Comparison of ENCODE assay signal across 7 mouse cellular contexts in genomic region chr2:122380768-122381311, GRCm38 (mm10). TPM values are rescaled to one million over a fixed set of nuclear protein-coding genes. Genes with fewer than 3 reads are reported as not detected.
A peak's percentile ranks its signal among the peaks of the same experiment; 100 is the strongest.
DNase-seq lines count a peak whose midpoint lies in the region; ATAC-seq and TF ChIP-seq lines count a peak whose summit lies in the region.

No protein-coding gene starts in this region.

- H3K27ac ChIP-seq in embryonic facial prominence, embryonic 12.5 days = no peak overlapping the region
- no peak overlapping the region for H3K27ac ChIP-seq in heart, embryonic 14.5 days (replicated peaks in 1 of 2; ENCODE audit: control insufficient read depth in 1 of 2, insufficient read depth in 1 of 2, low read depth in 2 of 2, low read length in 2 of 2)
- no peak overlapping the region for H3K27ac ChIP-seq in kidney, postnatal 0 days
- H3K27ac ChIP-seq in lung, embryonic 16.5 days (ENCODE audit: low read length) = no peak overlapping the region

- H3K4me2 ChIP-seq in embryonic facial prominence, embryonic 12.5 days (replicated peaks) = peak overlapping the region; percentile 36
- H3K4me2 ChIP-seq in heart, embryonic 14.5 days (ENCODE audit: low read length) = peak overlapping the region; percentile 62
- peak overlapping the region; percentile 48 for H3K4me2 ChIP-seq in kidney, postnatal 0 days (ENCODE audit: low read length)
- peak overlapping the region; percentile 56 for H3K4me2 ChIP-seq in lung, embryonic 16.5 days (ENCODE audit: low read depth, low read length)

- no peak overlapping the region for H3K9ac ChIP-seq in embryonic facial prominence, embryonic 12.5 days
- H3K9ac ChIP-seq in heart, embryonic 14.5 days (ENCODE audit: low read length) = peak overlapping the region; percentile 50; the same call in 1 of the 2 replicates
- no peak overlapping the region for H3K9ac ChIP-seq in kidney, postnatal 0 days (ENCODE audit: low read depth, low read length)
- peak overlapping the region; percentile 41; the same call in 1 of the 2 replicates for H3K9ac ChIP-seq in lung, embryonic 16.5 days (ENCODE audit: low read length)

- WGBS in embryonic facial prominence, embryonic 12.5 days = 11% methylated on average over 11 of the region's 11 CpGs
- WGBS in heart, embryonic 14.5 days = 8% methylated on average over 11 of the region's 11 CpGs
- WGBS in kidney, postnatal 0 days = 13% methylated on average over 11 of the region's 11 CpGs
- WGBS in lung, embryonic 16.5 days = 14% methylated on average over 11 of the region's 11 CpGs

- no peaks in the 10 kb centered on the region for H3K27me3 ChIP-seq in E14TG2a.4 (ENCODE audit: insufficient read depth, low read length)
- H3K27me3 ChIP-seq in embryonic facial prominence, embryonic 12.5 days = no peaks in the 10 kb centered on the region
- no peaks in the 10 kb centered on the region for H3K27me3 ChIP-seq in heart, embryonic 14.5 days (ENCODE audit: control insufficient read depth, insufficient read depth, low read length)
- no peaks in the 10 kb centered on the region for H3K27me3 ChIP-seq in kidney, postnatal 0 days (ENCODE audit: insufficient read depth, low read length)
- H3K27me3 ChIP-seq in lung, embryonic 16.5 days (ENCODE audit: control insufficient read depth, insufficient read depth, low read depth, low read length) = no peaks in the 10 kb centered on the region

- TF ChIP-seq CTCF in E14TG2a.4 (conservative IDR thresholded peaks at IDR 0.05; ENCODE audit: low read length) = peak; percentile 97
- peak; percentile 84 for TF ChIP-seq CTCF in kidney, postnatal 0 days (IDR thresholded peaks at IDR 0.05; ENCODE audit: low read depth)

- no peak for ATAC-seq in embryonic facial prominence, embryonic 12.5 days (ENCODE audit: insufficient number of reproducible peaks, insufficient read depth, low FRiP score, low TSS enrichment)
- no peak for ATAC-seq in heart, embryonic 14.5 days (ENCODE audit: insufficient number of reproducible peaks, insufficient read depth, low FRiP score, low read depth)
- ATAC-seq in kidney, postnatal 0 days (replicated peaks; ENCODE audit: low FRiP score, low read depth) = no peak
- no peak for ATAC-seq in lung, embryonic 16.5 days (ENCODE audit: low read depth)

- no peaks in the 10 kb centered on the region for H3K9me3 ChIP-seq in E14TG2a.4 (ENCODE audit: low read length)
- H3K9me3 ChIP-seq in embryonic facial prominence, embryonic 12.5 days = no peaks in the 10 kb centered on the region
- H3K9me3 ChIP-seq in heart, embryonic 14.5 days (ENCODE audit: control insufficient read depth, low read length) = no peaks in the 10 kb centered on the region
- no peaks in the 10 kb centered on the region for H3K9me3 ChIP-seq in kidney, postnatal 0 days (replicated peaks; ENCODE audit: low read length)
- no peaks in the 10 kb centered on the region for H3K9me3 ChIP-seq in lung, embryonic 16.5 days (ENCODE audit: control insufficient read depth, low read length)

- peak; percentile 42 to 51 for DNase-seq in adrenal gland, adult 18-20 months (ENCODE audit: low spot score in 2 of 2)
- DNase-seq in kidney, postnatal 0 days (ENCODE audit: low spot score) = peak; percentile 89
- peak; percentile 88 for DNase-seq in retina, postnatal 1 day

- H3K4me1 ChIP-seq in E14TG2a.4 (replicated peaks; ENCODE audit: low read depth, low read length) = peaks cover 16% of the 10 kb centered on the region
- 0 out of 2 replicates have a peak, but pooled peaks cover 3% of the 10 kb centered on the region for H3K4me1 ChIP-seq in embryonic facial prominence, embryonic 12.5 days
- peaks cover 4 to 9% of the 10 kb centered on the region in 2 experiments for H3K4me1 ChIP-seq in heart, embryonic 14.5 days (ENCODE audit: control insufficient read depth in 2 of 2, insufficient read depth in 2 of 2, low read length in 2 of 2)
- H3K4me1 ChIP-seq in kidney, postnatal 0 days (replicated peaks; ENCODE audit: insufficient read depth, low read length) = no peaks in the 10 kb centered on the region
- peaks cover 4% of the 10 kb centered on the region for H3K4me1 ChIP-seq in lung, embryonic 16.5 days (replicated peaks; ENCODE audit: control insufficient read depth, insufficient read depth, low read length)

- H3K36me3 ChIP-seq in E14TG2a.4 (ENCODE audit: insufficient read depth, low read length) = no peaks in the 10 kb centered on the region
- H3K36me3 ChIP-seq in embryonic facial prominence, embryonic 12.5 days = no peaks in the 10 kb centered on the region
- H3K36me3 ChIP-seq in heart, embryonic 14.5 days (ENCODE audit: control insufficient read depth, insufficient read depth, low read length) = no peaks in the 10 kb centered on the region
- H3K36me3 ChIP-seq in kidney, postnatal 0 days (ENCODE audit: insufficient read depth, low read length) = no peaks in the 10 kb centered on the region
- H3K36me3 ChIP-seq in lung, embryonic 16.5 days (ENCODE audit: control insufficient read depth, insufficient read depth, low read length) = no peaks in the 10 kb centered on the region

- H3K4me3 ChIP-seq in E14TG2a.4 (replicated peaks; ENCODE audit: low read length) = no peak overlapping the region
- H3K4me3 ChIP-seq in embryonic facial prominence, embryonic 12.5 days = no peak overlapping the region
- peak overlapping the region; percentile 28 to 29 for H3K4me3 ChIP-seq in heart, embryonic 14.5 days (ENCODE audit: control insufficient read depth in 1 of 2, insufficient read depth in 1 of 2, low read depth in 1 of 2, low read length in 2 of 2)
- H3K4me3 ChIP-seq in kidney, postnatal 0 days (replicated peaks; ENCODE audit: low read depth, low read length) = peak overlapping the region; percentile 18; the same call in 1 of the 2 replicates
- peak overlapping the region; percentile 35 for H3K4me3 ChIP-seq in lung, embryonic 16.5 days (ENCODE audit: low read length)

RNA-seq across cellular contexts. Expression of gene Shf, which starts 11.9 kb away (rescaled TPM):
- 10 to 100 TPM in 1 of 2 experiments, 1 to 10 TPM in 1; 6.4 to 10.4 TPM for total RNA-seq in adrenal gland, adult 18-20 months (2021)
- 6.5 and 6.9 TPM in 2 replicates for polyA plus RNA-seq in embryonic facial prominence, embryonic 12.5 days (2016; fragmentation: Nextera tagmentation; extraction: Ambion mirVana)
- polyA plus RNA-seq in heart, embryonic 14.5 days (2014; fragmentation: Nextera tagmentation; extraction: Ambion mirVana) = 3.6 TPM in 2 replicates
- 1.3 and 2.3 TPM in 2 replicates for polyA plus RNA-seq in kidney, postnatal 0 days (2015; fragmentation: Nextera tagmentation; extraction: Ambion mirVana)
- polyA plus RNA-seq in lung, embryonic 16.5 days (2015; fragmentation: Nextera tagmentation; extraction: Ambion mirVana) = 2.5 and 2.9 TPM in 2 replicates

RNA-seq across cellular contexts. Expression of gene Slc28a2, which starts 45.4 kb away (rescaled TPM):
- total RNA-seq in adrenal gland, adult 18-20 months (2021) = 1 to 10 TPM; 1.2 to 7.1 TPM
- 0.12 TPM in 1 of 2 replicates, not detected in the other for polyA plus RNA-seq in embryonic facial prominence, embryonic 12.5 days (2016; fragmentation: Nextera tagmentation; extraction: Ambion mirVana)
- polyA plus RNA-seq in heart, embryonic 14.5 days (2014; fragmentation: Nextera tagmentation; extraction: Ambion mirVana) = 0.47 and 0.58 TPM in 2 replicates
- polyA plus RNA-seq in kidney, postnatal 0 days (2015; fragmentation: Nextera tagmentation; extraction: Ambion mirVana) = 0.46 and 0.55 TPM in 2 replicates
- polyA plus RNA-seq in lung, embryonic 16.5 days (2015; fragmentation: Nextera tagmentation; extraction: Ambion mirVana) = 0.14 and 0.24 TPM in 2 replicates

Comparison
In these comparisons a context has a peak if more than half of its experiments do, and no peak if none do; other contexts are left out.
1. H3K4me3 ChIP-seq: peak in heart, embryonic 14.5 days (2 of 2), kidney, postnatal 0 days (single experiment) and lung, embryonic 16.5 days (single experiment); none in E14TG2a.4 (single experiment) and embryonic facial prominence, embryonic 12.5 days (single experiment).
2. H3K9ac ChIP-seq: peak in heart, embryonic 14.5 days (single experiment) and lung, embryonic 16.5 days (single experiment); none in embryonic facial prominence, embryonic 12.5 days (single experiment) and kidney, postnatal 0 days (single experiment).
3. Peak in every context shown above with its lines, with median percentiles within 50 percentile points of each other: DNase-seq and H3K4me2 ChIP-seq.